Mouse (Mus musculus): ENCODE results near the gene Calm3. TPM values are rescaled to one million over a fixed set of nuclear protein-coding genes. Genes with fewer than 3 reads are reported as not detected.
A peak's percentile ranks its signal among the peaks of the same experiment; 100 is the strongest.

Gene Calm3
- total and polyA plus RNA-seq, 2 experiments from 2014 or later = 441 to 2,018 TPM

- peaks cover 36% of the 10 kb centered on the region for H3K4me1 ChIP-seq (ENCODE audit: insufficient read depth, low read length)
- peak overlapping the region; percentile 64 for H3K4me3 ChIP-seq (ENCODE audit: low read length)
- ATAC-seq (no peak), DNase-seq (ENCODE audit: low spot score) (peak; percentile 34)
- H3K27me3 ChIP-seq (ENCODE audit: insufficient read depth, low read length) = no peaks in the 10 kb centered on the region
- TF ChIP-seq CTCF (IDR thresholded peaks at IDR 0.05; ENCODE audit: low read depth) = no peak
- no peaks in the 10 kb centered on the region for H3K9me3 ChIP-seq (ENCODE audit: low read length)
- H3K36me3 ChIP-seq (ENCODE audit: insufficient read depth, low read length) = no peaks in the 10 kb centered on the region
- H3K27ac ChIP-seq = peak overlapping the region; percentile 91
- peak overlapping the region; percentile 96 for H3K4me2 ChIP-seq (ENCODE audit: low read depth, low read length)
- WGBS = 8% methylated on average over 22 of the region's 22 CpGs
- H3K9ac ChIP-seq (replicated peaks; ENCODE audit: low read length) = peak overlapping the region; percentile 72
Measured at GRCm38 (mm10) chr7:16947349-16947895, 23.5 kb upstream of the Calm3 start.

- H3K4me1 ChIP-seq (ENCODE audit: insufficient read depth, low read length) = peaks cover 36% of the 10 kb centered on the region
- H3K27ac ChIP-seq = peak overlapping the region; percentile 91
- H3K4me3 ChIP-seq (ENCODE audit: low read length) = peak overlapping the region; percentile 64
- no peaks in the 10 kb centered on the region for H3K9me3 ChIP-seq (ENCODE audit: low read length)
- peak; percentile 63 for DNase-seq (ENCODE audit: low spot score)
- H3K4me2 ChIP-seq (ENCODE audit: low read depth, low read length) = peak overlapping the region; percentile 96
- no peak for ATAC-seq
- H3K9ac ChIP-seq (replicated peaks; ENCODE audit: low read length) = peak overlapping the region; percentile 72
- WGBS = 3% methylated on average over 53 of the region's 53 CpGs
- peak; percentile 38; the same call in 1 of the 2 replicates for TF ChIP-seq CTCF (IDR thresholded peaks at IDR 0.05; ENCODE audit: low read depth)
- no peaks in the 10 kb centered on the region for H3K36me3 ChIP-seq (ENCODE audit: insufficient read depth, low read length)
- no peaks in the 10 kb centered on the region for H3K27me3 ChIP-seq (ENCODE audit: insufficient read depth, low read length)
Measured at GRCm38 (mm10) chr7:16946441-16947348, 22.8 kb upstream of the Calm3 start.

GRCm38 (mm10) chr7:16945419-16945818 lies 21.5 kb upstream of the Calm3 start:
- Histone ChIP-seq H3K9me3 (ENCODE audit: low read length) (no peaks in the 10 kb centered on the region), H3K27me3 (ENCODE audit: insufficient read depth, low read length) (no peaks in the 10 kb centered on the region), H3K4me3 (ENCODE audit: low read length) (peak overlapping the region; percentile 64), H3K27ac (peak overlapping the region; percentile 91), H3K4me2 (ENCODE audit: low read depth, low read length) (peak overlapping the region; percentile 96), H3K36me3 (ENCODE audit: insufficient read depth, low read length) (no peaks in the 10 kb centered on the region), H3K4me1 (ENCODE audit: insufficient read depth, low read length) (peaks cover 38% of the 10 kb centered on the region), H3K9ac (replicated peaks; ENCODE audit: low read length) (peak overlapping the region; percentile 72)
- no peak for TF ChIP-seq CTCF (IDR thresholded peaks at IDR 0.05; ENCODE audit: low read depth)
- DNase-seq (ENCODE audit: low spot score) = peak; percentile 59
- no peak for ATAC-seq
- 6% methylated on average over 17 of the region's 17 CpGs for WGBS

- Histone ChIP-seq H3K4me3 (ENCODE audit: low read length) (peak overlapping the region; percentile 64), H3K9me3 (ENCODE audit: low read length) (no peaks in the 10 kb centered on the region), H3K27ac (peak overlapping the region; percentile 91), H3K4me1 (ENCODE audit: insufficient read depth, low read length) (peaks cover 41% of the 10 kb centered on the region), H3K4me2 (ENCODE audit: low read depth, low read length) (peak overlapping the region; percentile 96), H3K9ac (replicated peaks; ENCODE audit: low read length) (peak overlapping the region; percentile 72), H3K27me3 (ENCODE audit: insufficient read depth, low read length) (no peaks in the 10 kb centered on the region), H3K36me3 (ENCODE audit: insufficient read depth, low read length) (no peaks in the 10 kb centered on the region)
- 2% methylated on average over 22 of the region's 22 CpGs for WGBS
- TF ChIP-seq CTCF (IDR thresholded peaks at IDR 0.05; ENCODE audit: low read depth) = no peak
- ATAC-seq = peak; percentile 20
- peak; percentile 46 for DNase-seq (ENCODE audit: low spot score)
Measured at GRCm38 (mm10) chr7:16944808-16945315, 20.9 kb upstream of the Calm3 start.

- Histone ChIP-seq H3K4me2 (ENCODE audit: low read depth, low read length) (peak within 1 kb of the TSS; percentile 96), H3K27me3 (ENCODE audit: insufficient read depth, low read length) (no peaks in the 10 kb centered on the region), H3K4me1 (ENCODE audit: insufficient read depth, low read length) (peaks cover 38% of the 10 kb centered on the region), H3K4me3 (ENCODE audit: low read length) (peak within 1 kb of the TSS; percentile 64), H3K27ac (peak within 1 kb of the TSS; percentile 91), H3K9ac (replicated peaks; ENCODE audit: low read length) (peak within 1 kb of the TSS; percentile 72), H3K36me3 (ENCODE audit: insufficient read depth, low read length) (no peaks in the 10 kb centered on the region), H3K9me3 (ENCODE audit: low read length) (no peaks in the 10 kb centered on the region)
- 7% methylated on average over 36 of the region's 36 CpGs for WGBS
- DNase-seq (ENCODE audit: low spot score) = peak; percentile 97
- TF ChIP-seq CTCF (IDR thresholded peaks at IDR 0.05; ENCODE audit: low read depth) = no peak
- peak; percentile 87 for ATAC-seq
Measured at GRCm38 (mm10) chr7:16944061-16944807, 20.3 kb upstream of the Calm3 start, which contains the start of gene Pnmal2. Gene Pnmal2 (plus strand): TSS chr7:16944682.

GRCm38 (mm10) chr7:16942861-16943260 lies 18.9 kb upstream of the Calm3 start:
- Histone ChIP-seq H3K9me3 (ENCODE audit: low read length) (no peaks in the 10 kb centered on the region), H3K9ac (replicated peaks; ENCODE audit: low read length) (no peak overlapping the region), H3K27me3 (ENCODE audit: insufficient read depth, low read length) (no peaks in the 10 kb centered on the region), H3K36me3 (ENCODE audit: insufficient read depth, low read length) (no peaks in the 10 kb centered on the region), H3K4me2 (ENCODE audit: low read depth, low read length) (no peak overlapping the region), H3K4me1 (ENCODE audit: insufficient read depth, low read length) (peaks cover 27% of the 10 kb centered on the region), H3K4me3 (ENCODE audit: low read length) (no peak overlapping the region), H3K27ac (peak overlapping the region; percentile 91)
- DNase-seq (ENCODE audit: low spot score) (peak; percentile 68), ATAC-seq (no peak)
- TF ChIP-seq CTCF (IDR thresholded peaks at IDR 0.05; ENCODE audit: low read depth) = no peak
- 27% methylated on average over 4 of the region's 4 CpGs for WGBS
